Mouse (Mus musculus): ENCODE data around the gene Zfyve28.

DNA sequence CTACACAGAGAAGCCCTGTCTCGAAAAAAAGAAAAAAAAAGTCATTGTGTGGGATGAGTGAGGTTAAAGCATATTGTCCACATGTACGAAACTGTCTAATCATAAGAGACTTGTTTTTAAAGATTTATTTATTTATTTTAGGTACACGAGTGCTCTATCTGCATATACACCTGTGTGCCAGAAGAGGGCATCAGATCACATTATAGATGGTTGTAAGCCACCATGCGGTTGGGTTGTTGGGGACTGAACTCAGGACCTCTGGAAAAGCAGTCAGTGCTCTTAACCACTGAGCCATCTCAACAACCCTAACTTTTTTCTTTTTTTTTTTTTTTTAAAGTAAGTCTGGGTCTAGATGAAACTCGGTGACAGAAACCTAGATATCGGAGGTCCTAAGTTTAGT is 5.1 kb upstream of the Zfyve28 start:
- TF ChIP-seq POLR2A (IDR thresholded peaks at IDR 0.05; ENCODE audit: insufficient read depth, low read depth, low read length) (no peak), CTCF (IDR thresholded peaks at IDR 0.05) (peak; percentile 42), EP300 (IDR thresholded peaks at IDR 0.05; ENCODE audit: insufficient read depth, low read depth, low read length) (no peak)
